Mouse (Mus musculus): Measurements from ENCODE around the gene Vmn2r31.
"Not testable (repeated sequence)": the region's sequence is repeated elsewhere in the genome, so short reads cannot be mapped to it uniquely, and the experiment has no call there.

The Vmn2r31 gene

GRCm38 (mm10) chr7:7399603-7400002 lies at the start of gene Vmn2r31:
Gene Vmn2r31 (minus strand): TSS chr7:7399703.
- DNase-seq, result not testable (repeated sequence)

DNA sequence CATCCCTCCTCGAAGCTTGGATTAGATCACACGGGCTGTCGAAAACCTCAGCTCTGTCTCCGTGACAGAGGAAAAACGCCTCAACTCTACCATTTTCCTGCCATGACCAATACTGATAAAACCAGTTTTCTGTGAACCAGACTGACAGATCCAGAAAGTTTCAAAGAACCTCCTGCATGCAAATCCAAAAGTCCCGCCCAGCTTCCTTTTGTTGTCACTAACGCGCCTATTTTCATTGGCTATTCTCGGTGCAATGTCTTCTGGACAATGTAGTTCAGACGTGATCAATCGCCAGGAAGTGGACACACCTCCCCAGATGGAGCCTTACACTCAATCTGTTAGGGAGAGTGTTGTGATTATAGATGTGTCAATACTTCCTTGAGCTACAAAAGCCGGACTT lies 25.1 kb downstream of the Vmn2r31 start, which contains the start of gene Gm45783:
Gm45783 (minus strand) TSS at position 143 of the 400 bp plus-strand sequence.
- not testable (repeated sequence) for DNase-seq

DNA sequence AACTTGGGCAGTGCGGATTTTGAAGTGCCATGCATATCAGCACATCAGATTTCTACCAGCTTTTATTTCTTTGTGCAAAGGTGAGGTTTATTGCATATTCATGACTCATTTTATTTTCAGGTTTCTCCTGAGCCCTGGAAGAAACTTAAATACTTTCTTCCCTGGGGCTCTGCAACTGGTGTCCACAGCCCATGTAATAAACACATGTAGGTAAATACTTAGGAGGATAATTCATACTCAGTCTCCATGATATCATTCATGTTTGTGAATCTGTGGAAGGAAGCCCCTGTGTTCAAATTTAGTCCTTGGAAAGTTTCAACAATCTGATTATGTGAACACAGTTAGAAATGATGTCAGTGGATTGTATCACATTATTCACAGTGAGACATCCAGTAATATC lies 62.0 kb downstream of the Vmn2r31 start, which contains the start of gene Vmn2r30:
Vmn2r30 (minus strand) TSS at position 101 of the 400 bp plus-strand sequence.
- not testable (repeated sequence) for DNase-seq
